Mouse (Mus musculus): ENCODE measurements at regions not wholly inside any gene's neighbourhood (a gene's known extent, or its start where the extent isn't known, plus 50 kb on each side); places are given as distances from the start of the nearest gene placed in this dataset.
A peak's percentile ranks its signal among the peaks of the same experiment; 100 is the strongest.

- DNase-seq (ENCODE audit: low read depth, low spot score): no peak
Measured at GRCm38 (mm10) chr8:50387189-50387588, 1543.4 kb upstream of the Tenm3 start.

DNA sequence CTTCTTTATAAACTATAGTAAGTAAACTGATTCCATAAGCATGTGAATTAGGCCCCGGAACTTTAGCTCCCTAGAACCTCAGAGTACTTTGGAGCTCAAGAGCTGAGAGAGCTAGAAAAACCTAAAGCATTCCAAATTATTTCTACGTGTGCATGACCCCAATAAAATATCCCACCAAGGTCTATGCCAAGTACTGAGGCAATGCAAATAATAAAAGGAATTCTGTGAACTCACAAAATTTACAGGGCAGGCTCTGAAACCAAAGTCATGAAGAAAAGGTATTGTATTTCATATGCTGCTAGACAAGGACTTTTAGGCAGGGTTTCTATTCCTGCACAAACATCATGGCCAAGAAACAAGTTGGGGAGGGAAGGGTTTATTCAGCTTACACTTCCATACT lies 1539.9 kb upstream of the Tenm3 start:
- no peak for DNase-seq (ENCODE audit: low read depth, low spot score)

- DNase-seq (ENCODE audit: low read depth, low spot score): no peak
Measured at GRCm38 (mm10) chr8:50379745-50380144, 1536.0 kb upstream of the Tenm3 start.

DNA sequence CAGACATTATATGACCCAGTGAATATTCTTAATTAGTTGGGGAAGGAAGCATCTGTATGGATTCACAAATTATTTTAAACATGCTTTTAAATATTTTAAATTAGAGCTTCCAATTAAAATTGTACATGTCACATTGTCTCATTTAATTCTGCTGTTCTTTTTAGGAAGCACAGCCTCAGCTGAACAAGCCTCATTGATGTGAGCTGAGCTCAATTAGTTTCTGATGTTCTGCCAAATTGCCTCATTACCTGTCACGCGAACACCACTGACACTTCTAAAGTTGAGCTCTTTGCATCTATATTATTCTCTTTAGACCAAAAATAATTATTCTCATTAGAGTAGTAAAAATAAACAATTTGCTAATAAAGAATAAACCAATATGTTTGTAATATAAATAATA lies 1530.0 kb upstream of the Tenm3 start:
- no peak for DNase-seq (ENCODE audit: low read depth, low spot score)

- DNase-seq (ENCODE audit: low read depth, low spot score): no peak
Measured at GRCm38 (mm10) chr8:50326485-50326884, 1482.7 kb upstream of the Tenm3 start.

DNA sequence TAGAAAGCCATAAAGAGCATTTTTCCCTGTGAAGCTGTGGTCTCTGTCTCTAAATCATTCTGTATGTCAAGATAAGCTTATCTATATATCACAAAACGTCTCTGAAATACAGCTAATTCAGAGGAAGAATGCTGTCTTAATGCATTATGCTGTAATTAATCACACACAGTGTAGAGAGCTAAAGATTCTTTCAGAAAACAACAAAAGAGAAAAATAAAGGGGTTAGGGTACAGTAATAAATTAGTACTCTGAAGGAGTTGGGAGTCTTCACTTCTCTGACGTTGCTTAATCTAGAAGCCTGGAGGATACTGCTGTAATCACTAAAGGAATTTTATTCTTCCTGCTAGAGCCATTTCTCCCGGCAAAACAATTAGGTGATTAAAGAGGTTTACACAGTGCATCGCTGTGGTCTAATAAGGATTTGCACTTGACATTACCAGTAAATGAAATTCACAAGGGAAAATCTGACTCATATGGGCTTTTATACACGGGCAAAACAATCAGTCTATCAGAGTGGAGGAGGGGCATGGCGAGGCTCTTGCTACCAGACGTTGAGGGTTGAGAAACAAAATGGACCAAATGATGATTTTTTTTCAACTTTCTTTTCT lies 1477.7 kb upstream of the Tenm3 start:
- peak; percentile 18 for DNase-seq (ENCODE audit: low read depth, low spot score)

- no peak for DNase-seq (ENCODE audit: low read depth, low spot score)
Measured at GRCm38 (mm10) chr8:50316641-50317040, 1472.9 kb upstream of the Tenm3 start.

- no peak for DNase-seq (ENCODE audit: low read depth, low spot score)
Measured at GRCm38 (mm10) chr8:50310308-50310707, 1466.6 kb upstream of the Tenm3 start.

DNA sequence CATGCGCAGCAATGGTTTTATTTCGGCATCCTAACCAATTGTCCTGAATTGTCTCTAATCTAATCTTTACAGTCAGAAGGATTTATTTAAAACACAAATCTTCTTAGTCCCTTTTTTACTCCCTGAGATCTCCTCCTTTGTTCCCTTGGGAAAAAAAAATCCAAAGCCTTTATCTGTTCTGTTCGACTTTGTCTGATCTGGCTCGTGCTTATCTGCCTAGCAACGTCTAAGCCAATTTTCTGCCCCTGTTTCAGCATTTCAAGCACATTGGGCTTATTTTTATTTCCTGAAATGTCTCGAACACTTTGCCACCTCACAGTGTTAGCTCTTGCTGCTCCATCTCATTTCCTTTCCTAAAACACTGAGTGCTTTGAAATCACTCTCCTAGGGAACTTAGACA lies 1456.6 kb upstream of the Tenm3 start:
- no peak for DNase-seq (ENCODE audit: low read depth, low spot score)

DNA sequence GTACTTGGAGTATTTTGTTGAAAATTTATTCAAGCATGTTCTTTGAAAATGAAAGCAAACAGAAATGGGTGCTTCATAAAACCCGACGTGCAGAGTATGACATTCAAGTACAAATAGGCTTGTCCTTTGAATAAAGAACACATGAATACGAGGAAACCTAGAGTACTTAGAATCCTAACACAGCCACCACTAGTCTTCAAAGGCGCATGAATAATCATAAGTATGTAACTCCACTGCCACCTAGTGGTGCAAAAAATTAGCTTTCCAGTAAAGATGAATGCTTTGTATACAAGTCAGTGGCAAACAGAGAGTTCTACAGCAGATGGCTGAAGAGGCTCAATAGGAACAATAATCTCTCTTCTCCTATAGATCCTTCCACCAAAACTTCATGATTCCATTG lies 1449.8 kb upstream of the Tenm3 start:
- DNase-seq (ENCODE audit: low read depth, low spot score): peak; percentile 88

DNA sequence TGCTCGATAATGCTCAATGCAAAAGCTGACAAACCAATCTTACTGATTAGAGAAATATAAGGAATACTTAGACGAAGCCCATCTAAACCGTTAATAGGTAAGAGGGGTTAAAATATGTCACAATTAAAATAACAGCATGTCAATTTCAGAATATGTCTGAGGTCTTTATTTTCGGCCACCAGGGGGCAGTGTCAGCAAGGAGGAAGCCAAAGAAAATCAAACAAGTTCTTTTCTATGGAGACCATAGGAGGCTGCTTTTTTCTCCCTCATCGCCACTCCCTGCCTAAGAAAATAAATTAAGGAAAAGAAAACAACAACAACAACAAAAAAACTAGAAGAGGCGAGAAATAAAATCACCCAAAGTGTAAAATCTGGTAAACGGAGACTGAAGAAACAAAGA lies 1448.4 kb upstream of the Tenm3 start:
- peak; percentile 68 for DNase-seq (ENCODE audit: low read depth, low spot score)

- DNase-seq (ENCODE audit: low read depth, low spot score): no peak
Measured at GRCm38 (mm10) chr8:50276346-50276745, 1432.6 kb upstream of the Tenm3 start.

- no peak for DNase-seq (ENCODE audit: low read depth, low spot score)
Measured at GRCm38 (mm10) chr8:50264757-50265156, 1421.0 kb upstream of the Tenm3 start.
